9 mouse cellular contexts compared by ENCODE assay signal in genomic region chr11:96093361-96093760, GRCm38 (mm10). TPM values are rescaled to one million over a fixed set of nuclear protein-coding genes. Genes with fewer than 3 reads are reported as not detected.
DNase-seq lines count a peak whose midpoint lies in the region; ATAC-seq and TF ChIP-seq lines count a peak whose summit lies in the region.
"Had no signal": no experiment of that assay in that cellular context is flagged by ENCODE, and none has a peak within 500 bp of the region (broad histone marks: within the 10 kb centered on the region; RNA-seq: fewer than 3 reads in every experiment).

No protein-coding gene starts in this region.

- H3K4me3 ChIP-seq in midbrain, embryonic 11.5 days (ENCODE audit: low read depth, low read length): no peak overlapping the region
- no peak overlapping the region for H3K4me3 ChIP-seq in midbrain, embryonic 15.5 days
- no peak overlapping the region for H3K4me3 ChIP-seq in bone marrow macrophage, adult 2 months (ENCODE audit: insufficient read depth, low read length)
- H3K4me3 ChIP-seq in heart, embryonic 10.5 days: no peak overlapping the region

- intact Hi-C loops in left cerebral cortex, postnatal 36 days (cut with DNase I): loop anchor here (2.0 to 5.0 kb wide), 2 partner anchors 31 to 144 kb away; no protein-coding TSS in a partner anchor

- peak; percentile 81 for TF ChIP-seq CTCF in bone marrow macrophage, adult 2 months (IDR thresholded peaks at IDR 0.05; ENCODE audit: low read depth, low read length)

- no peak overlapping the region for H3K4me2 ChIP-seq in midbrain, embryonic 11.5 days
- no peak overlapping the region for H3K4me2 ChIP-seq in midbrain, embryonic 15.5 days

- no peak for ATAC-seq in midbrain, embryonic 11.5 days (ENCODE audit: low FRiP score)
- no peak for ATAC-seq in midbrain, embryonic 15.5 days (replicated peaks)
- ATAC-seq in neutrophil, adult 5-6 weeks (ENCODE audit: extremely low read depth, insufficient number of reproducible peaks, low FRiP score, poor library complexity, severe bottlenecking): 0 out of 2 replicates have a peak, but pooled peaks have one; percentile 41

- peak; percentile 27 to 38 for DNase-seq in cerebellum, adult 18-20 months
- DNase-seq in cerebellum, adult 9-11 months: no peak
- DNase-seq in midbrain, embryonic 11.5 days (ENCODE audit: low spot score, missing footprints): peak; percentile 89
- DNase-seq in heart, embryonic 10.5 days (ENCODE audit: low spot score): peak; percentile 82
- peak; percentile 14 to 17 for DNase-seq in left cerebral cortex, postnatal 36 days (ENCODE audit: low spot score in 2 of 2)

- no peaks in the 10 kb centered on the region for H3K36me3 ChIP-seq in midbrain, embryonic 11.5 days (ENCODE audit: control insufficient read depth, insufficient read depth, low read length)
- H3K36me3 ChIP-seq in midbrain, embryonic 15.5 days (replicated peaks): no peaks in the 10 kb centered on the region
- H3K36me3 ChIP-seq in heart, embryonic 10.5 days: no peaks in the 10 kb centered on the region

- no peak overlapping the region for H3K27ac ChIP-seq in midbrain, embryonic 11.5 days (ENCODE audit: low read depth, low read length)
- H3K27ac ChIP-seq in midbrain, embryonic 15.5 days: no peak overlapping the region
- no peak overlapping the region for H3K27ac ChIP-seq in bone marrow macrophage, adult 2 months (ENCODE audit: insufficient read depth, low read depth, low read length)
- no peak overlapping the region for H3K27ac ChIP-seq in heart, embryonic 10.5 days

- no peak for TF ChIP-seq POLR2A in bone marrow macrophage, adult 2 months (IDR thresholded peaks at IDR 0.05; ENCODE audit: borderline replicate concordance, low read depth, low read length)

- no peak overlapping the region for H3K9ac ChIP-seq in midbrain, embryonic 11.5 days (ENCODE audit: low read length)
- H3K9ac ChIP-seq in midbrain, embryonic 15.5 days: no peak overlapping the region

- H3K27me3 ChIP-seq in midbrain, embryonic 11.5 days (ENCODE audit: control insufficient read depth, insufficient read depth, low read length): no peaks in the 10 kb centered on the region
- no peaks in the 10 kb centered on the region for H3K27me3 ChIP-seq in midbrain, embryonic 15.5 days (replicated peaks)
- H3K27me3 ChIP-seq in heart, embryonic 10.5 days (ENCODE audit: insufficient read depth, poor library complexity, severe bottlenecking): peaks cover 20% of the 10 kb centered on the region

- no peaks in the 10 kb centered on the region for H3K4me1 ChIP-seq in midbrain, embryonic 11.5 days (ENCODE audit: control insufficient read depth, insufficient read depth, low read length)
- no peaks in the 10 kb centered on the region for H3K4me1 ChIP-seq in midbrain, embryonic 15.5 days
- no peaks in the 10 kb centered on the region for H3K4me1 ChIP-seq in bone marrow macrophage, adult 2 months (ENCODE audit: control insufficient read depth, insufficient read depth, low read length)
- no peaks in the 10 kb centered on the region for H3K4me1 ChIP-seq in heart, embryonic 10.5 days

- no peaks in the 10 kb centered on the region for H3K9me3 ChIP-seq in midbrain, embryonic 11.5 days (ENCODE audit: control insufficient read depth, low read length)
- H3K9me3 ChIP-seq in midbrain, embryonic 15.5 days: no peaks in the 10 kb centered on the region
- H3K9me3 ChIP-seq in heart, embryonic 10.5 days: no peaks in the 10 kb centered on the region

- WGBS in midbrain, embryonic 11.5 days: 12% methylated on average over 3 of the region's 3 CpGs
- 14% methylated on average over 3 of the region's 3 CpGs for WGBS in midbrain, embryonic 15.5 days
- 14% methylated on average over 3 of the region's 3 CpGs for WGBS in heart, embryonic 10.5 days

RNA-seq across cellular contexts. Expression of gene Atp5g1, which starts 17.9 kb away (rescaled TPM):
- polyA plus RNA-seq in midbrain, embryonic 11.5 days (2014; fragmentation: Nextera tagmentation; extraction: Ambion mirVana): 405 and 437 TPM in 2 replicates
- 546 and 607 TPM in 2 replicates for polyA plus RNA-seq in midbrain, embryonic 15.5 days (2015; fragmentation: Nextera tagmentation; extraction: Ambion mirVana)
- polyA plus RNA-seq in bone marrow macrophage, adult 2 months (2012; ENCODE audit: insufficient read depth, insufficient read length, missing spikeins): 101 and 118 TPM in 2 replicates
- polyA plus RNA-seq in heart, embryonic 10.5 days (2016; fragmentation: Nextera tagmentation; extraction: Ambion mirVana): 1,240 and 1,624 TPM in 2 replicates
- 100 to 1,000 TPM; 349 to 383 TPM for total RNA-seq in left cerebral cortex, postnatal 36 days (2021)
- total RNA-seq in neutrophil, adult 5-6 weeks (2017): 7.6 and 10.8 TPM in 2 replicates

RNA-seq across cellular contexts. Expression of gene Calcoco2, which starts 18.4 kb away (rescaled TPM):
- polyA plus RNA-seq in midbrain, embryonic 11.5 days (2014; fragmentation: Nextera tagmentation; extraction: Ambion mirVana): not detected in 2 replicates
- polyA plus RNA-seq in midbrain, embryonic 15.5 days (2015; fragmentation: Nextera tagmentation; extraction: Ambion mirVana): not detected in 2 replicates
- not detected in 2 replicates for polyA plus RNA-seq in bone marrow macrophage, adult 2 months (2012; ENCODE audit: insufficient read depth, insufficient read length, missing spikeins)
- polyA plus RNA-seq in heart, embryonic 10.5 days (2016; fragmentation: Nextera tagmentation; extraction: Ambion mirVana): 0.13 TPM in 1 of 2 replicates, not detected in the other
- total RNA-seq in left cerebral cortex, postnatal 36 days (2021): not detected
- total RNA-seq in neutrophil, adult 5-6 weeks (2017): not detected in 2 replicates
- polyA plus RNA-seq: large intestine, adult 2 months had no signal

RNA-seq across cellular contexts. Expression of gene Ube2z, which starts 28.2 kb away (rescaled TPM):
- polyA plus RNA-seq in midbrain, embryonic 11.5 days (2014; fragmentation: Nextera tagmentation; extraction: Ambion mirVana): 21.5 and 22.3 TPM in 2 replicates
- 41.4 and 44.0 TPM in 2 replicates for polyA plus RNA-seq in midbrain, embryonic 15.5 days (2015; fragmentation: Nextera tagmentation; extraction: Ambion mirVana)
- polyA plus RNA-seq in bone marrow macrophage, adult 2 months (2012; ENCODE audit: insufficient read depth, insufficient read length, missing spikeins): 37.6 and 43.6 TPM in 2 replicates
- polyA plus RNA-seq in heart, embryonic 10.5 days (2016; fragmentation: Nextera tagmentation; extraction: Ambion mirVana): 35.2 and 44.4 TPM in 2 replicates
- total RNA-seq in left cerebral cortex, postnatal 36 days (2021): 10 to 100 TPM; 55.4 to 56.7 TPM
- 31.0 and 34.1 TPM in 2 replicates for total RNA-seq in neutrophil, adult 5-6 weeks (2017)

RNA-seq across cellular contexts. Expression of gene Ttll6, which starts 40.2 kb away (rescaled TPM):
- polyA plus RNA-seq in midbrain, embryonic 11.5 days (2014; fragmentation: Nextera tagmentation; extraction: Ambion mirVana): not detected in 2 replicates
- polyA plus RNA-seq in midbrain, embryonic 15.5 days (2015; fragmentation: Nextera tagmentation; extraction: Ambion mirVana): 0.14 and 0.26 TPM in 2 replicates
- not detected in 2 replicates for polyA plus RNA-seq in bone marrow macrophage, adult 2 months (2012; ENCODE audit: insufficient read depth, insufficient read length, missing spikeins)
- polyA plus RNA-seq in heart, embryonic 10.5 days (2016; fragmentation: Nextera tagmentation; extraction: Ambion mirVana): not detected in 2 replicates
- under 1 TPM in 1 of 2 experiments, not detected in 1; 0.10 TPM for total RNA-seq in left cerebral cortex, postnatal 36 days (2021)
- not detected in 2 replicates for total RNA-seq in neutrophil, adult 5-6 weeks (2017)

RNA-seq across cellular contexts. Expression of gene Snf8, which starts 58.7 kb away (rescaled TPM):
- 36.7 and 43.0 TPM in 2 replicates for polyA plus RNA-seq in midbrain, embryonic 11.5 days (2014; fragmentation: Nextera tagmentation; extraction: Ambion mirVana)
- 137 TPM in 2 replicates for polyA plus RNA-seq in midbrain, embryonic 15.5 days (2015; fragmentation: Nextera tagmentation; extraction: Ambion mirVana)
- polyA plus RNA-seq in bone marrow macrophage, adult 2 months (2012; ENCODE audit: insufficient read depth, insufficient read length, missing spikeins): 81.3 and 91.8 TPM in 2 replicates
- polyA plus RNA-seq in heart, embryonic 10.5 days (2016; fragmentation: Nextera tagmentation; extraction: Ambion mirVana): 88.3 and 102 TPM in 2 replicates
- 100 to 1,000 TPM in 1 of 2 experiments, 10 to 100 TPM in 1; 99.2 to 113 TPM for total RNA-seq in left cerebral cortex, postnatal 36 days (2021)
- 41.1 and 49.6 TPM in 2 replicates for total RNA-seq in neutrophil, adult 5-6 weeks (2017)
